Mouse (Mus musculus) olfactory bulb, adult 2 months (tissue): ENCODE data around the gene Tcp11l2. TPM values are rescaled to one million over a fixed set of nuclear protein-coding genes. Genes with fewer than 3 reads are reported as not detected.

Source experiments
- H3K27ac ChIP-seq: fragments of 200-500 bp; 2 replicates; pipeline ENCODE4 v1.5.1; 2012; ENCODE audit warnings: low read depth, low read length; ENCODE audit not compliant: insufficient read depth
- H3K4me1 ChIP-seq: fragments of 200-500 bp; 2 replicates; pipeline ENCODE4 v1.6.1; 2012; ENCODE audit warnings: low read length; ENCODE audit not compliant: control insufficient read depth, insufficient read depth
- H3K4me3 ChIP-seq: fragments of 200-500 bp; 2 replicates; pipeline ENCODE4 v1.5.1; 2012; ENCODE audit warnings: mild to moderate bottlenecking, low read depth, low read length, moderate library complexity; ENCODE audit not compliant: insufficient read depth
- CTCF ChIP-seq: fragments of 200-500 bp; IDR thresholded peaks from 2 replicates; pipeline ENCODE4 v1.5.1; 2012; ENCODE audit warnings: low read depth, mild to moderate bottlenecking, low read length, moderate library complexity; ENCODE audit not compliant: insufficient read depth
- POLR2A ChIP-seq: fragments of 200-500 bp; IDR thresholded peaks from 2 replicates; pipeline ENCODE4 v1.6.1; 2012; ENCODE audit warnings: mild to moderate bottlenecking, low read depth, low read length, moderate library complexity; ENCODE audit not compliant: insufficient read depth
- WGBS: fragments of 180-500 bp; shearing (Covaris S2); methylation state at CpG from one replicate; pipeline ENCODE4 v1.1.7; 2018; 5-methylcytosine and 5-hydroxymethylcytosine counted together
- polyA plus RNA-seq: library from polyadenylated mRNA; stranded (reverse); fragments of >200 nt; gene quantifications from 2 replicates; pipeline ENCODE4 v1.2.4, GENCODE M21; 2012; ENCODE audit warnings: low replicate concordance; ENCODE audit not compliant: missing spikeins, insufficient read depth, insufficient read length

Tcp11l2 gene
- polyA plus RNA-seq, 1 experiment = not detected

- H3K4me1 ChIP-seq = peaks cover 8% of the 10 kb centered on the region
- no peak for TF ChIP-seq POLR2A
- no peak for TF ChIP-seq CTCF
- WGBS = 37% methylated on average over 5 of the region's 5 CpGs
- H3K27ac ChIP-seq = no peak overlapping the region
- no peak overlapping the region for H3K4me3 ChIP-seq
Observed at GRCm38 (mm10) chr10:84573671-84574420, 2.6 kb upstream of the Tcp11l2 start.

- Histone ChIP-seq H3K27ac (no peak overlapping the region), H3K4me3 (peak overlapping the region; percentile 52), H3K4me1 (peaks cover 9% of the 10 kb centered on the region)
- TF ChIP-seq CTCF = no peak
- TF ChIP-seq POLR2A = no peak
- under 1% methylated on average over 14 of the region's 14 CpGs for WGBS
Observed at GRCm38 (mm10) chr10:84576029-84576394, 414 bp upstream of the Tcp11l2 start.

- TF ChIP-seq POLR2A (no peak), CTCF (no peak)
- peak overlapping the region; percentile 87 for H3K4me3 ChIP-seq
- peak overlapping the region; percentile 92 for H3K27ac ChIP-seq
- WGBS = under 1% methylated on average over 38 of the region's 38 CpGs
- peaks cover 9% of the 10 kb centered on the region for H3K4me1 ChIP-seq
Observed at GRCm38 (mm10) chr10:84577071-84577727, 773 bp downstream of the Tcp11l2 start.

DNA sequence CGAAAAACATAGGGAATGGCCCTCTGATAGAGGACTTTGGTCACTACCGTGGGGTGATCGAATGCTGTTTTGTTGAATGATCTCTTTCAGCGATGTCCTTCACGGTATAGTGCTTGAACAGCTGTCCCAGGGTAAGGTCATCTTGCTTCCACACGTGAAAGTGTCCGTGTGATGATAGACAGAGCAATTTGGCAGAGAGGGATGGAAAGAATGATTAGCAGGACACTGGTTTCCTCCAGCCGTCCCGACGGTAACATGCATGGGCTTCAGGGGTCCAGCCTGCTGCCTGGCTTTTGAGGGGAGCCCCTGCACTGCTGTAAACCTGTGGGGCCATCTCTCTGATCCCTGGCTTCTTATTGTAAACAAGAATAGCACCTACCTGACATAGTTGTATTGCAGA is 2.3 kb downstream of the Tcp11l2 start:
- H3K4me3 ChIP-seq = no peak overlapping the region
- no peak overlapping the region for H3K27ac ChIP-seq
- TF ChIP-seq POLR2A (no peak), CTCF (no peak)
- H3K4me1 ChIP-seq = peaks cover 17% of the 10 kb centered on the region
- 88% methylated on average over 10 of the region's 10 CpGs for WGBS

- Histone ChIP-seq H3K4me3 (no peak overlapping the region), H3K4me1 (peaks cover 19% of the 10 kb centered on the region), H3K27ac (no peak overlapping the region)
- 86% methylated on average over 2 of the region's 2 CpGs for WGBS
- no peak for TF ChIP-seq POLR2A
- no peak for TF ChIP-seq CTCF
Observed at GRCm38 (mm10) chr10:84579527-84579926, 3.1 kb downstream of the Tcp11l2 start.

DNA sequence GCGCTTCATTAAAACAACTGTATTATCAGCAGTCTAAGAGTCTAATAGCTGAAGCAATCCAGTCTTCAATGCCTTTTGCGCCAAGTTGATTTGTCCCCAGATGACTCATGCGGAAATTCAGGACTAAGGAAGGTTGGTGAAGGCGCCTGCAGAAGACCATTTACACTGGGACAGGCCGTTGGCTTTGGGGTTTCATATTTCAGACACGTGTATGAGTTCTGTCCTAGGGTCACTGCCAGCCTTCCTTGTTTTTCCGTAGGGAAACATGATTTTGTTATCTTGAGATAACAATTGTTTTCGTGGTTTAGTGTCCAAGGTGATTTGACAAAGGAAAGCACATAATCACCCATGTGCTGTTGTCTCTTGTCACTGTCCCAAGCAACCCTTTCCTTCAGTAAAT is 4.8 kb downstream of the Tcp11l2 start:
- H3K4me3 ChIP-seq = no peak overlapping the region
- TF ChIP-seq POLR2A (no peak), CTCF (no peak)
- peaks cover 23% of the 10 kb centered on the region for H3K4me1 ChIP-seq
- H3K27ac ChIP-seq = peak overlapping the region; percentile 65
- WGBS = 69% methylated on average over 8 of the region's 8 CpGs

GRCm38 (mm10) chr10:84582236-84582635 is 5.8 kb downstream of the Tcp11l2 start:
- H3K4me1 ChIP-seq = peaks cover 23% of the 10 kb centered on the region
- no peak for TF ChIP-seq POLR2A
- H3K4me3 ChIP-seq = no peak overlapping the region
- WGBS = 32% methylated on average over 7 of the region's 7 CpGs
- H3K27ac ChIP-seq = peak overlapping the region; percentile 75

DNA sequence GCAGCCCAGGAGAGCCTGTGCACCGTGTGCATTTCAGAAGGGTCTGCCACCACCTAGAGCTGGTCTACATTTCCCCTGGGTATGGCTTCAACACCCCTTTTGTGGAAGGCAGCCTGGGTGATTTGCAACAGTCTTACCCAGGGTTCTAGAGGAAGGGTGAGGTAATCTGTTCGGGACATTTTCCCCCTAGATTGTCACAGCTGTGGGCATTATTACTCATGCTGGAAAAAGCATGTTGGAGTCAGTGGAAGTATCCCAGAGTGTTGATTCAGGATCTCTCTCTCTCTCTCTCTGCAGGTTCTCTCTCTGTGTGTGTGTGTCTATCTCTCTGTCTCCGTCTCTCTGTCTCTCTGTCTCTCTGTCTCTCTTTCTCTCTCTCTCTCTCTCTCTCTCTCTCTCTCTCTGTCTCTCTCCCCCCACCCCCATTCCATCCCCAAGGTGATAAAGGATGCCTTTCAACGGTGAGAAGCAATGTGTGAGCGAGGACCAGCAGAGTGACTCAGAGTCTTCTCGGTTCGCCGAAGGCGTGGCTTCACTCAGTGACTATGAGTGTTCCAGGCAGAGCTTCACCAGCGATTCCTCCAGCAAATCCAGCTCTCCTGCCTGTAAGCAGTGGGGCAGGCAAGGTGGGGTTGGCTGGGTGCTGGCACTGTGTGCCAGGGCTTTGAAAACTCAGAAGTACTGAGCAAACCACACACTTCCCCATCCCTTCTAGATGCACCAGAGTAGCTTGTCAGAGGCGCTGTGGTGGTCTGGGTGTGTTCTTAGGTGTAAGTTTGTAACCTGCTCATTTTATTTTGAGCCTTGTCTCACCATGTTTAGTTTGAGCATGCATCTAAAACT is 8.2 kb downstream of the Tcp11l2 start:
- Histone ChIP-seq H3K4me3 (no peak overlapping the region), H3K27ac (peak overlapping the region; percentile 50), H3K4me1 (peaks cover 15% of the 10 kb centered on the region)
- TF ChIP-seq CTCF (no peak), POLR2A (no peak)
- 56% methylated on average over 11 of the region's 11 CpGs for WGBS

DNA sequence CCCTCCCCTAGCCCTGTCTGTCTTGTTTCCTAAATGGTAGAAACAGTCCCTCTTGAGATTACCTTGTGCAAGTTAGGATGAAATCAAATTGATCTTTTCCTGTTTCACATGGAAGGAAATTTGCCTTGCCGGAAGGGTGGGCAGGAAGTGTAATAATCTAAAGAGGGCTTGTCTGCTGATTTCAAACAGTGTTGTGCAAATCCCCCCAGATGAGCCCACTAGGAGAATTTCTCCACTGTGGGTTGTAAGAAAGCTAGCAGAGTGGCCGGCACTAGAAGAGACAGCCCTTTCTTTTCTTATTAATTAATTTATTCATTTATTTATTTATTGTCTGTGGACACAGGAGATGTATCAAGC is 8.8 kb downstream of the Tcp11l2 start:
- no peak for TF ChIP-seq POLR2A
- no peak for TF ChIP-seq CTCF
- H3K4me1 ChIP-seq = peaks cover 15% of the 10 kb centered on the region
- H3K27ac ChIP-seq = peak overlapping the region; percentile 50
- WGBS = 86% methylated on average over 2 of the region's 2 CpGs
- no peak overlapping the region for H3K4me3 ChIP-seq
